Mouse (Mus musculus) gastrocnemius, adult 2 months (tissue): ENCODE measurements at regions not wholly inside any gene's neighbourhood (a gene's known extent, or its start where the extent isn't known, plus 50 kb on each side); places are given as distances from the start of the nearest gene placed in this dataset.
A peak's percentile ranks its signal among the peaks of the same experiment; 100 is the strongest.

ENCODE experiments used
- DNase-seq: peaks from one replicate; pipeline ENCODE4 v3.0.0; 2022
- H3K27ac ChIP-seq: fragments of 200-600 bp; 2 replicates; pipeline ENCODE4 v1.8.1; 2022; ENCODE audit warnings: mild to moderate bottlenecking
- H3K4me3 ChIP-seq: fragments of 200-600 bp; 2 replicates; pipeline ENCODE4 v1.8.1; 2022; ENCODE audit warnings: mild to moderate bottlenecking, moderate library complexity
- CTCF ChIP-seq: fragments of 200-600 bp; IDR thresholded peaks from 2 replicates; pipeline ENCODE4 v1.8.1; 2022; ENCODE audit warnings: antibody characterized with exemption, mild to moderate bottlenecking, moderate library complexity
- intact Hi-C: fragments of 180-260 bp; cut with DNase I; formaldehyde crosslinking; loops from one replicate; pipeline ENCODE4 v1.15.1; 2025

GRCm38 (mm10) chr5:50820674-50821073 is 746.9 kb downstream of the Ppargc1a start:
- TF ChIP-seq CTCF: no peak
- no peak overlapping the region for H3K27ac ChIP-seq
- H3K4me3 ChIP-seq: no peak overlapping the region
- no peak for DNase-seq
- intact Hi-C loops: no loop called here

DNA sequence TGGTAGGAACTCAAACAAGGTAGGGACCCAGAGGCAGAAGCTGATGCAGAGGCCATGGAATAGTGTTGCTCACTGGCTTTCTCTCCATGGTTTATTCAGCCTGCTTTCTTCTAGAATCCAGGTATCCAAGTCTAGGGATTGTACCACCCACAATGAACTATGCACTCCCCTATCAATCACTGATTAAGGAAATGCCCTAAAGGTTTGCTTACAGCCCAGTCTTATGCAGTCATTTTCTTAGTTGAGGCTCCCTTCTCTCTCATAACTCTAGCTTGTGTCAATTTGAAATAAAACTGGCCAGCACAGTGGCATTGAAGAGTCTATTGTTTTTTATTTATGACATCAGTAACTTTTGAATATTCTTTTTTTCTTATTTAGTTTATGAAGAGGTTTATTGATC is 747.6 kb downstream of the Ppargc1a start:
- no peak for DNase-seq
- Histone ChIP-seq H3K4me3 (no peak overlapping the region), H3K27ac (no peak overlapping the region)
- intact Hi-C loops: no loop called here
- TF ChIP-seq CTCF: no peak

- Histone ChIP-seq H3K4me3 (no peak overlapping the region), H3K27ac (no peak overlapping the region)
- DNase-seq: no peak
- intact Hi-C loops: no loop called here
- no peak for TF ChIP-seq CTCF
These were observed 736.5 kb upstream of the Adgra3 start for GRCm38 (mm10) chr5:50795310-50795709.

DNA sequence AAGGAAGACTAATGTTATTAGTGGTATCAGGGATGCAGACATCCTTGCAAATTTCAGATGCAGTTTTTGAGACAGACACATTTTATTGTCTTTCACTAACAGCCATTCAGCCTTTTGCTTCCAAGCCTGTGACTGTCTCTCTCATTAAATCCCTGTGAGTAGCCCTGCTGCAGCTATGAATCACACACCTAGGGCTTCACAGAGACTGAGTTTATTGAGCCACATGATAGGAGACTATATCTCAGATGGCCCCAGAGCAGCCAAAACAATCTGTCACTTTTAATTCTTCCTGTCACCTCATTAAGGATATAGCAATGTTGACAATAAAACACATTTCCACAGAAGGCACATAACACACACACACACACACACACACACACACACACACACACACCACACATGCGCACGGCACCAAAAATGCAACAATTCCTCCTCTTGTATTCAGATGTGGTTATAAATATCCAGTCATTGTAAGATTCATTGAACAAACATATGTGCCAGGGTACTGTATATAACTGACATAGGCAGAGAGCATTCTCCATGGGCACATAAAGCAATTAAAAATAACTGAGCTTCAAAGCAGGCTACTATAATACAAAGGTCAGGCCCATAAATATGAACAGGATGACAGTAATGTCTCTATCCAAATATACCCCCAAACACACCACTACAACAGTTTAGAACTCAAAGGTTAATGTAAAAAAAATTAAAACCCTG is 735.8 kb upstream of the Adgra3 start:
- no peak overlapping the region for H3K27ac ChIP-seq
- no peak for DNase-seq
- intact Hi-C loops: no loop called here
- no peak overlapping the region for H3K4me3 ChIP-seq
- no peak for TF ChIP-seq CTCF

DNA sequence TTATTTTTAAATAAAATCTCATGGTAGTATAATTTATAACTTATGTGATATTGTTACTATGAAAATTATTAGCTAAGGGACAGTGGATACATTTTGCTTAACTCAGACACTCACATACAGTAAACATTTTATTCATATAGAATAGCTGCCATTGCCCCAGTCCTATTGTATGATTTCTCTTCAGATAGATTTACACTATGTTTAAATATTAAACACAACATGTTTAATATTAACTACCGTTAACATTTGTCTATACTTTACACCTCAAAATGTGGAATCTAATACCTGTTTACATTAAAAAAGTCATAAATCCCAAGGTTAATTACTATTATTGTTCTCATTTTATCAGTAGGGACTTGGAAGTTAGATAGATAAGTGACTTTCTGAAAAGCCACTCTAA is 734.8 kb upstream of the Adgra3 start:
- no peak for TF ChIP-seq CTCF
- Histone ChIP-seq H3K4me3 (no peak overlapping the region), H3K27ac (no peak overlapping the region)
- intact Hi-C loops: no loop called here
- DNase-seq: no peak

- DNase-seq: no peak
- Histone ChIP-seq H3K4me3 (no peak overlapping the region), H3K27ac (no peak overlapping the region)
- intact Hi-C loops: no loop called here
- TF ChIP-seq CTCF: no peak
These were observed 726.5 kb upstream of the Adgra3 start for GRCm38 (mm10) chr5:50785273-50785672.

DNA sequence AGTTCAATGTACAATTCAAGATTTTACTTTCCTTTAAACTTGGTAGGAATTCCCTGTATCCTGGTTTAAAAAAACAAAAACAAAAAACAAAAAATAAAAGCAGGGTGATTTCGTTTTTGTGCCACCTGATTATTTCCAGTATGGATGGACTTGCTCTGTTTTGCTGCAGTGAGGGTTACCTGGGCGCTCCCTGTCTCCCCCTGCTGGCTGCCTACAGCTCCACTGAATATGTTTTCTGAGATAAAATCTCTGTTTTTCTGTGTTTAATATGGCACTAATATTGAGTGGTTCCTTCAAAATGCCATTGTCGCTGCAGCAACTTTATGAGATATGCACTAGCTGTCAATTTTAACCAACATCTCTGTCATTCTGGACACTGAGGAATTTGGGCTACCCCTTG is 720.3 kb upstream of the Adgra3 start:
- no peak overlapping the region for H3K4me3 ChIP-seq
- H3K27ac ChIP-seq: no peak overlapping the region
- peak; percentile 9; the same call in 1 of the 2 replicates for TF ChIP-seq CTCF
- intact Hi-C loops: no loop called here
- no peak for DNase-seq

GRCm38 (mm10) chr5:50778221-50778620 is 719.4 kb upstream of the Adgra3 start:
- intact Hi-C loops: no loop called here
- no peak for DNase-seq
- no peak overlapping the region for H3K4me3 ChIP-seq
- TF ChIP-seq CTCF: no peak
- H3K27ac ChIP-seq: no peak overlapping the region

DNA sequence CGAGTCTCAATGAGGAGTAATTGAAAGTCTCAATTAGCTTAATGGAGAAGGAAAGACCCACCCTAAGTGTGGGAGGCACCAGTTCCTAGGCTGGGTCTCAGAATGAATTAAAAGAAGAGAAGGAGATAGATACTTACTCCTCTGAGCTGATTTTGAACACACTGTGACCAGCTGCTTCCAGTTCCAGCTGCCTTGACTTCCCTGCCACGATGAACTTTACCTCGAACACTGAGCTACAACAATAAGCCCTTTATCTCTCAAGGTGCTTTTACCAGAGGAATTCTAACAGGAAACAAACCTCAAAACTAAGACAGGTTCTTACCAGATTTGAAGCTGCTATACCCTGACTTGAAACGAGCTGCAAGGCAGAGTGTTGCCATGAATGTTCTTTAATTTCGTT is 703.5 kb upstream of the Adgra3 start:
- no peak for TF ChIP-seq CTCF
- Histone ChIP-seq H3K27ac (no peak overlapping the region), H3K4me3 (no peak overlapping the region)
- intact Hi-C loops: no loop called here
- DNase-seq: no peak

DNA sequence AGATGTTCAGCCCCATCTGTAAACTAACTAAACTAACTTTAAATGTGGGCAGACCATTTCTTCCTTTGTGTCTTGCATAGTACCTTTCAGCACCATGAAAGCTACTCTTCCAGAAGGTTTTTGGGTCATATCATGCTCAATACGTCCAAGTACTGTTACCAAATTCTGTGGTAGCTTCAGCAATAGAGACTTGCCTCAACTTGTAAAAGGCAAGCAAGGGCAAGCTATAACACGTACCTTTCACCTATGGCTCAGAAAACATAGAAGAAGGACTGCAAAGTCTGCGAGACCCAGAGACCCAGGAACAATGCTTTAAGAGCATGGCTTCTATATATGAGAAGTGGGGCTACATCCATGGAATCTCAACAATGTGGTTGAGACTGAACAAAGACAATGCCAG is 701.6 kb upstream of the Adgra3 start:
- no peak overlapping the region for H3K4me3 ChIP-seq
- TF ChIP-seq CTCF: no peak
- no peak for DNase-seq
- H3K27ac ChIP-seq: no peak overlapping the region
- intact Hi-C loops: no loop called here

- H3K4me3 ChIP-seq: no peak overlapping the region
- no peak overlapping the region for H3K27ac ChIP-seq
- TF ChIP-seq CTCF: peak; percentile 63
- intact Hi-C loops: loop anchor here (10.0 kb wide), 1 partner anchor 1312 kb away; no protein-coding TSS in a partner anchor
- no peak for DNase-seq
These were observed 694.0 kb upstream of the Adgra3 start for GRCm38 (mm10) chr5:50752766-50753165.

GRCm38 (mm10) chr5:50751358-50751757 is 692.6 kb upstream of the Adgra3 start:
- no peak for DNase-seq
- Histone ChIP-seq H3K27ac (no peak overlapping the region), H3K4me3 (no peak overlapping the region)
- TF ChIP-seq CTCF: no peak
- intact Hi-C loops: loop anchor here (10.0 kb wide), 1 partner anchor 1313 kb away; no protein-coding TSS in a partner anchor

- Histone ChIP-seq H3K4me3 (no peak overlapping the region), H3K27ac (no peak overlapping the region)
- intact Hi-C loops: no loop called here
- no peak for DNase-seq
- no peak for TF ChIP-seq CTCF
These were observed 684.2 kb upstream of the Adgra3 start for GRCm38 (mm10) chr5:50743030-50743429.

- no peak overlapping the region for H3K4me3 ChIP-seq
- intact Hi-C loops: no loop called here
- H3K27ac ChIP-seq: no peak overlapping the region
- TF ChIP-seq CTCF: no peak
- DNase-seq: no peak
These were observed 674.9 kb upstream of the Adgra3 start for GRCm38 (mm10) chr5:50733711-50734110.
